Mouse (Mus musculus) ES-Bruce4 (cell line): ENCODE measurements around the gene Ppp2r2c.

ENCODE experiments used
- CTCF ChIP-seq: IDR thresholded peaks from one replicate; pipeline ENCODE4 v1.8.1; 2011; ENCODE audit warnings: low read depth, low read length
- EP300 ChIP-seq: IDR thresholded peaks from 2 replicates; pipeline ENCODE4 v1.6.1; 2011; ENCODE audit warnings: low read depth, low read length; ENCODE audit not compliant: insufficient read depth
- POLR2A ChIP-seq: IDR thresholded peaks from one replicate; pipeline ENCODE4 v1.8.1; 2011; ENCODE audit warnings: low read length; ENCODE audit not compliant: insufficient read depth

- TF ChIP-seq EP300 (no peak), CTCF (no peak), POLR2A (no peak)
Observed at GRCm38 (mm10) chr5:36945713-36946112, 77.4 kb downstream of the Ppp2r2c start.
